Comparison of ENCODE assay signal across 10 mouse cellular contexts in the genomic region with DNA sequence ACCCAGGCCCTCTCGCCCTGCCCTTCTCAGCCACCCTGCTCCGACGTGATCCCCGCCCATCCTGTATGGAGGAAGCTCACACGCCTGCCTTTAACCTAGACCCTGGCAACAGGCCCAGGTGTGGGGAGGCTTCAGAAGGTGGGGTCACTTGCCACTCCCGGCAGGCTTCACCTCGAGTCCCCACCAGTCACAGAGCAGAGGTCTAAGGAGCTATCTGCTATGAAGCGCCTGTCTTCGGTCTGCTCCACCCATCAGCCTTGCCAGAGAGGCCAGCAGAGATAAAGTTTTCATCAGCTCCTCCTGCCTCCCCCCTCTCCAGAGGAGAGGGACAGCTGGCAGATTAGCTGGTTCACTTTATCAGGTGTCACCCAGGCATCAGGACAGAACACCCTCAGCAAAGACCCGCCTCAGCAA. TPM values are rescaled to one million over a fixed set of nuclear protein-coding genes. Genes with fewer than 3 reads are reported as not detected.
DNase-seq lines count a peak whose midpoint lies in the region; ATAC-seq lines count a peak whose summit lies in the region.
"Had no signal": no experiment of that assay in that cellular context is flagged by ENCODE, and none has a peak within 500 bp of the region (broad histone marks: within the 10 kb centered on the region; RNA-seq: fewer than 3 reads in every experiment).

No protein-coding gene starts in this region.

- ATAC-seq in hindbrain, embryonic 13.5 days (ENCODE audit: low FRiP score), result no peak
- ATAC-seq in midbrain, embryonic 16.5 days, result no peak

- WGBS in hindbrain, embryonic 13.5 days, result 63% methylated on average over 10 of the region's 10 CpGs
- 74% methylated on average over 10 of the region's 10 CpGs for WGBS in midbrain, embryonic 16.5 days

- no peak overlapping the region for H3K9ac ChIP-seq in hindbrain, embryonic 13.5 days
- no peak overlapping the region for H3K9ac ChIP-seq in midbrain, embryonic 16.5 days (ENCODE audit: low read depth, low read length)

- no peaks in the 10 kb centered on the region for H3K27me3 ChIP-seq in hindbrain, embryonic 13.5 days
- no peaks in the 10 kb centered on the region for H3K27me3 ChIP-seq in midbrain, embryonic 16.5 days (ENCODE audit: control insufficient read depth, insufficient read depth, low read depth, low read length)

- no peak overlapping the region for H3K4me2 ChIP-seq in hindbrain, embryonic 13.5 days
- no peak overlapping the region for H3K4me2 ChIP-seq in midbrain, embryonic 16.5 days (ENCODE audit: low read length)

- H3K4me1 ChIP-seq in hindbrain, embryonic 13.5 days (replicated peaks), result peaks cover 18% of the 10 kb centered on the region
- H3K4me1 ChIP-seq in midbrain, embryonic 16.5 days (ENCODE audit: control insufficient read depth, insufficient read depth, low read length), result peaks cover 4% of the 10 kb centered on the region

- no peaks in the 10 kb centered on the region for H3K36me3 ChIP-seq in hindbrain, embryonic 13.5 days
- no peaks in the 10 kb centered on the region for H3K36me3 ChIP-seq in midbrain, embryonic 16.5 days (ENCODE audit: control insufficient read depth, insufficient read depth, low read length)

- H3K27ac ChIP-seq in hindbrain, embryonic 13.5 days, result no peak overlapping the region
- no peak overlapping the region for H3K27ac ChIP-seq in midbrain, embryonic 16.5 days (ENCODE audit: low read length)

- DNase-seq in ovary, adult 18-20 months (ENCODE audit: low spot score), result peak; percentile 49
- no peak for DNase-seq in ovary, postnatal 14 days (ENCODE audit: low spot score)
- DNase-seq in heart, adult 9 months (ENCODE audit: low spot score in 2 of 2), result peak; percentile 72 to 74
- DNase-seq in liver, result peak; percentile 94
- DNase-seq in testis, postnatal 10 days (ENCODE audit: low spot score), result peak; percentile 70
- DNase-seq in thymus, adult 18-20 months, result no peak
- DNase-seq: gastrocnemius, postnatal 36 days; left cerebral cortex, postnatal 4 days had no signal

- H3K9me3 ChIP-seq in hindbrain, embryonic 13.5 days, result no peaks in the 10 kb centered on the region
- H3K9me3 ChIP-seq in midbrain, embryonic 16.5 days (replicated peaks; ENCODE audit: control insufficient read depth, low read length, poor library complexity, severe bottlenecking), result no peaks in the 10 kb centered on the region

- H3K4me3 ChIP-seq in hindbrain, embryonic 13.5 days, result no peak overlapping the region
- H3K4me3 ChIP-seq in midbrain, embryonic 16.5 days (ENCODE audit: low read depth, low read length), result no peak overlapping the region

RNA-seq across cellular contexts. Expression of a gene that starts 4.2 kb away (rescaled TPM):
- 9.1 and 11.7 TPM in 2 replicates for polyA plus RNA-seq in hindbrain, embryonic 13.5 days (2015; fragmentation: Nextera tagmentation; extraction: Ambion mirVana)
- 12.8 and 18.5 TPM in 2 replicates for polyA plus RNA-seq in midbrain, embryonic 16.5 days (2015; fragmentation: Nextera tagmentation; extraction: Ambion mirVana)

RNA-seq across cellular contexts. Expression of a gene that starts 5.3 kb away (rescaled TPM):
- 6.3 and 7.2 TPM in 2 replicates for polyA plus RNA-seq in hindbrain, embryonic 13.5 days (2015; fragmentation: Nextera tagmentation; extraction: Ambion mirVana)
- 8.8 and 9.0 TPM in 2 replicates for polyA plus RNA-seq in midbrain, embryonic 16.5 days (2015; fragmentation: Nextera tagmentation; extraction: Ambion mirVana)

RNA-seq across cellular contexts. Expression of a gene that starts 47.1 kb away (rescaled TPM):
- polyA plus RNA-seq in hindbrain, embryonic 13.5 days (2015; fragmentation: Nextera tagmentation; extraction: Ambion mirVana), result 70.9 and 74.4 TPM in 2 replicates
- polyA plus RNA-seq in midbrain, embryonic 16.5 days (2015; fragmentation: Nextera tagmentation; extraction: Ambion mirVana), result 68.4 and 71.8 TPM in 2 replicates

RNA-seq across cellular contexts. Expression of a gene that starts 56.5 kb away (rescaled TPM):
- 5.1 and 6.7 TPM in 2 replicates for polyA plus RNA-seq in hindbrain, embryonic 13.5 days (2015; fragmentation: Nextera tagmentation; extraction: Ambion mirVana)
- 5.3 and 5.8 TPM in 2 replicates for polyA plus RNA-seq in midbrain, embryonic 16.5 days (2015; fragmentation: Nextera tagmentation; extraction: Ambion mirVana)

RNA-seq across cellular contexts. Expression of a gene that starts 56.6 kb away (rescaled TPM):
- polyA plus RNA-seq in hindbrain, embryonic 13.5 days (2015; fragmentation: Nextera tagmentation; extraction: Ambion mirVana), result 2.1 and 2.3 TPM in 2 replicates
- polyA plus RNA-seq in midbrain, embryonic 16.5 days (2015; fragmentation: Nextera tagmentation; extraction: Ambion mirVana), result 2.4 and 3.4 TPM in 2 replicates

Comparison
In these comparisons a context has a peak if more than half of its experiments do, and no peak if none do; other contexts are left out.
1. DNase-seq: peak in ovary, adult 18-20 months (single experiment), heart, adult 9 months (2 of 2), liver (single experiment) and testis, postnatal 10 days (single experiment); none in ovary, postnatal 14 days (single experiment) and thymus, adult 18-20 months (0 of 2).